Mouse (Mus musculus): ENCODE data around the gene Fnbp1.

DNA sequence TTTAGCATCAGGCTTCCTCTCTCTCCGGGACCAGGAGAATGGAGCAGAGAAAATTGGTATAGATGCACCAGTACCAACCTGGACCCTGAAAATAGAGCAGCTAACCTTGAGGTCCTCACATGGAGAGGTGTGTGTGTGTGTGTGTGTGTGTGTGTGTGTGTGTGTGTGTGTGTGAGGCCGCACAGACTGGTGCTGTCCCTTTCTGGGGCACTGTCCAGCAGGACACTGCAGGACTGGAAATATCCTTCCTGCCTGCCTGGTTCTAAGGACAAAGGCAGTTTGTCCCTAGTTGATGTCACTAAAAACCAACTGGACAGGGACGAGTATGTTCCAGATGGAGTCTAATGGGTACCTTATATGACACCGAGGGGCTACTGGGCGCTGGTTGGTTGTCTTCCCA lies 117.9 kb downstream of the Fnbp1 start:
- no peak for TF ChIP-seq CTCF (IDR thresholded peaks at IDR 0.05; ENCODE audit: extremely low read depth, insufficient read depth, low read length)
- TF ChIP-seq POLR2A (IDR thresholded peaks at IDR 0.05; ENCODE audit: extremely low read depth, insufficient read depth, low read length), result no peak

Measured in cortical plate, adult 2 months (tissue).